In genomic region chr14:50784391-50785250, GRCm38 (mm10) we compare ENCODE assay signal across 8 mouse cellular contexts. TPM values are rescaled to one million over a fixed set of nuclear protein-coding genes. Genes with fewer than 3 reads are reported as not detected.
DNase-seq lines count a peak whose midpoint lies in the region; TF ChIP-seq lines count a peak whose summit lies in the region.

No protein-coding gene starts in this region.

- H3K4me1 ChIP-seq in limb, embryonic 10.5 days = peaks cover 6% of the 10 kb centered on the region; the same call in 1 of the 2 replicates

- peaks cover 27% of the 10 kb centered on the region for H3K36me3 ChIP-seq in limb, embryonic 10.5 days
- peaks cover 4% of the 10 kb centered on the region for H3K36me3 ChIP-seq in myocyte (ENCODE audit: control insufficient read depth, insufficient read depth)

- TF ChIP-seq POLR2A in myocyte (IDR thresholded peaks at IDR 0.05; ENCODE audit: insufficient read length, low read depth) = no peak

- H3K4me2 ChIP-seq in myocyte (ENCODE audit: low read depth) = peak overlapping the region; percentile 89

- H3K79me2 ChIP-seq in myocyte (ENCODE audit: control insufficient read depth, insufficient read depth) = peaks cover 26% of the 10 kb centered on the region

- peak overlapping the region; percentile 83 for H3K4me3 ChIP-seq in limb, embryonic 10.5 days
- peak overlapping the region; percentile 48 for H3K4me3 ChIP-seq in myocyte

- no peaks in the 10 kb centered on the region for H3K9me3 ChIP-seq in limb, embryonic 10.5 days (replicated peaks)

- WGBS in limb, embryonic 10.5 days = 33% methylated on average over 16 of the region's 16 CpGs

- peak; percentile 12 for DNase-seq in adrenal gland, postnatal 10 days
- DNase-seq in adrenal gland, adult 2 months = no peak
- peak; percentile 13 for DNase-seq in thymus, postnatal 25 days
- no peak for DNase-seq in thymus, postnatal 36 days
- DNase-seq in limb, embryonic 10.5 days (ENCODE audit: low spot score) = no peak
- no peak for DNase-seq in right cerebral cortex, postnatal 36 days (ENCODE audit: low spot score in 2 of 2)
- no peak for DNase-seq in layer of hippocampus, postnatal 10 days (ENCODE audit: low spot score in 2 of 2)

- H3K27me3 ChIP-seq in limb, embryonic 10.5 days (ENCODE audit: low read depth, poor library complexity, severe bottlenecking) = no peaks in the 10 kb centered on the region
- H3K27me3 ChIP-seq in myocyte (ENCODE audit: control insufficient read depth, insufficient read depth, insufficient read length) = no peaks in the 10 kb centered on the region

- H3K27ac ChIP-seq in limb, embryonic 10.5 days = peak overlapping the region; percentile 91

- H3ac ChIP-seq in myocyte (ENCODE audit: control insufficient read depth, insufficient read length) = no peak overlapping the region

TF ChIP-seq in myocyte, 11 proteins besides CTCF, POLR2A, EP300 and RAD21:
- no peak for TF ChIP-seq TCF3 (IDR thresholded peaks at IDR 0.05; ENCODE audit: insufficient read length, low read depth)
- no peak for TF ChIP-seq CEBPB (IDR thresholded peaks at IDR 0.05; ENCODE audit: insufficient read depth, poor library complexity, severe bottlenecking)
- TF ChIP-seq MYOG (IDR thresholded peaks at IDR 0.05; ENCODE audit: control insufficient read depth in 1 of 3, insufficient read depth in 1 of 3, insufficient read length in 2 of 3, low read depth in 2 of 3) = no peak
- no peak for TF ChIP-seq TCF12 (IDR thresholded peaks at IDR 0.05; ENCODE audit: insufficient read depth, poor library complexity, severe bottlenecking)
- no peak for TF ChIP-seq POLR2AphosphoS2 (IDR thresholded peaks at IDR 0.05; ENCODE audit: insufficient read length, low read depth)
- no peak for TF ChIP-seq SRF (IDR thresholded peaks at IDR 0.05; ENCODE audit: control insufficient read depth, insufficient read length, low read depth)
- TF ChIP-seq MAX (IDR thresholded peaks at IDR 0.05; ENCODE audit: low read depth) = no peak
- TF ChIP-seq MYOD1 (IDR thresholded peaks at IDR 0.05; ENCODE audit: control insufficient read depth in 1 of 3, insufficient read length in 2 of 3, low read depth in 2 of 3) = no peak
- no peak for TF ChIP-seq REST (IDR thresholded peaks at IDR 0.05; ENCODE audit: insufficient read depth, insufficient read length)
- no peak for TF ChIP-seq E2F4 (IDR thresholded peaks at IDR 0.05; ENCODE audit: insufficient read depth)
- no peak for TF ChIP-seq USF1 (IDR thresholded peaks at IDR 0.05; ENCODE audit: low read depth)

RNA-seq across cellular contexts. Expression of gene Ttc5, which starts 0.7 kb away (rescaled TPM):
- 10 to 100 TPM; 36.4 to 47.9 TPM for total RNA-seq in adrenal gland, postnatal 10 days (2021)
- 10 to 100 TPM; 29.6 to 45.5 TPM for total RNA-seq in adrenal gland, adult 2 months (2021)
- polyA plus RNA-seq in adrenal gland, adult 2 months (2012; rRNA removed) = 14.1 and 15.5 TPM in 2 replicates
- polyA plus RNA-seq in limb, embryonic 10.5 days (2016; fragmentation: Nextera tagmentation; extraction: Ambion mirVana) = 91.9 and 96.1 TPM in 2 replicates
- 26.7 TPM for polyA plus RNA-seq in myocyte (2012; fragmentation: generic; extraction: Trizol)
- total RNA-seq in layer of hippocampus, postnatal 10 days (2021) = 10 to 100 TPM; 77.0 to 83.5 TPM

RNA-seq across cellular contexts. Expression of gene Ccnb1ip1, which starts 22.9 kb away (rescaled TPM):
- total RNA-seq in adrenal gland, postnatal 10 days (2021) = under 1 TPM; 0.24 to 0.78 TPM
- not detected for total RNA-seq in adrenal gland, adult 2 months (2021)
- not detected in 2 replicates for polyA plus RNA-seq in adrenal gland, adult 2 months (2012; rRNA removed)
- polyA plus RNA-seq in limb, embryonic 10.5 days (2016; fragmentation: Nextera tagmentation; extraction: Ambion mirVana) = not detected in 2 replicates
- polyA plus RNA-seq in myocyte (2012; fragmentation: generic; extraction: Trizol) = 0.16 TPM
- total RNA-seq in layer of hippocampus, postnatal 10 days (2021) = not detected

RNA-seq across cellular contexts. Expression of gene Parp2, which starts 23.0 kb away (rescaled TPM):
- 10 to 100 TPM; 28.7 to 31.1 TPM for total RNA-seq in adrenal gland, postnatal 10 days (2021)
- 10 to 100 TPM; 22.3 to 26.0 TPM for total RNA-seq in adrenal gland, adult 2 months (2021)
- polyA plus RNA-seq in adrenal gland, adult 2 months (2012; rRNA removed) = 3.5 and 4.0 TPM in 2 replicates
- 63.3 and 77.2 TPM in 2 replicates for polyA plus RNA-seq in limb, embryonic 10.5 days (2016; fragmentation: Nextera tagmentation; extraction: Ambion mirVana)
- 22.1 TPM for polyA plus RNA-seq in myocyte (2012; fragmentation: generic; extraction: Trizol)
- total RNA-seq in layer of hippocampus, postnatal 10 days (2021) = 10 to 100 TPM; 23.7 to 41.6 TPM

RNA-seq across cellular contexts. Expression of gene Olfr749, which starts 39.7 kb away (rescaled TPM):
- total RNA-seq in adrenal gland, postnatal 10 days (2021) = not detected
- total RNA-seq in adrenal gland, adult 2 months (2021) = not detected
- polyA plus RNA-seq in adrenal gland, adult 2 months (2012; rRNA removed) = not detected in 2 replicates
- polyA plus RNA-seq in limb, embryonic 10.5 days (2016; fragmentation: Nextera tagmentation; extraction: Ambion mirVana) = not detected in 2 replicates
- polyA plus RNA-seq in myocyte (2012; fragmentation: generic; extraction: Trizol) = not detected
- total RNA-seq in layer of hippocampus, postnatal 10 days (2021) = not detected

Comparison
In these comparisons a context has a peak if more than half of its experiments do, and no peak if none do; other contexts are left out.
1. DNase-seq: peak in adrenal gland, postnatal 10 days (single experiment) and thymus, postnatal 25 days (single experiment); none in adrenal gland, adult 2 months (single experiment), thymus, postnatal 36 days (0 of 2), limb, embryonic 10.5 days (single experiment), right cerebral cortex, postnatal 36 days (0 of 2) and layer of hippocampus, postnatal 10 days (0 of 2).